ENCODE assay signal across 13 mouse cellular contexts in the genomic region with DNA sequence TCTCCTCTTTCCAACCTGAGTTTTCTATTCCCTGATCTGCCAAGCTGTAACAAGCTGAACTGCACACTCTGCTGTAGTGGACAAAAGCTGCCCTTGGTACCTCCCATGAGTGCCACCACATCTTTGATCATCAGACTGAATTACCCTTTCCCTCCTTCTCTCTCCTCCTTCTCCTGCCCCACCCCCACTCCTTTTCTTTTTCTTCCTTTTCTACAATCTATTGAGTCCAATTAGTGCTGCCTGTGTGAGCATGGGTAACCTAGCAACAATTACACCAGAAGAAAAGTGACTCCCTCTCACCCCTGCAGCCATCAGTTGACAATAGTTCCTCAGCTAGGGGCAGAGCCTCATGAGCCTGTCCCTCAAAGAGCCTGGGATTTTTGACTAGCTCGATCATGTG. TPM values are rescaled to one million over a fixed set of nuclear protein-coding genes. Genes with fewer than 3 reads are reported as not detected.
DNase-seq lines count a peak whose midpoint lies in the region; ATAC-seq lines count a peak whose summit lies in the region.
"Had no signal": no experiment of that assay in that cellular context is flagged by ENCODE, and none has a peak within 500 bp of the region (broad histone marks: within the 10 kb centered on the region; RNA-seq: fewer than 3 reads in every experiment).

No protein-coding gene starts in this region.

- no peaks in the 10 kb centered on the region for H3K27me3 ChIP-seq in midbrain, embryonic 10.5 days (ENCODE audit: low read depth, poor library complexity, severe bottlenecking)
- H3K27me3 ChIP-seq in midbrain, embryonic 16.5 days (ENCODE audit: control insufficient read depth, insufficient read depth, low read depth, low read length): no peaks in the 10 kb centered on the region
- H3K27me3 ChIP-seq in hindbrain, embryonic 12.5 days: no peaks in the 10 kb centered on the region
- H3K27me3 ChIP-seq in neural tube, embryonic 12.5 days (replicated peaks): no peaks in the 10 kb centered on the region
- H3K27me3 ChIP-seq: embryonic facial prominence, embryonic 12.5 days; stomach, embryonic 15.5 days had no signal

- 26% methylated on average over 1 of the region's 1 CpGs for WGBS in midbrain, embryonic 10.5 days
- WGBS in midbrain, embryonic 16.5 days: 0% methylated on average over 1 of the region's 1 CpGs
- 23% methylated on average over 1 of the region's 1 CpGs for WGBS in hindbrain, embryonic 12.5 days
- WGBS in neural tube, embryonic 12.5 days: 5% methylated on average over 1 of the region's 1 CpGs

- H3K9ac ChIP-seq in midbrain, embryonic 16.5 days (ENCODE audit: low read depth, low read length): no peak overlapping the region
- no peak overlapping the region for H3K9ac ChIP-seq in hindbrain, embryonic 12.5 days
- no peak overlapping the region for H3K9ac ChIP-seq in neural tube, embryonic 12.5 days
- H3K9ac ChIP-seq: embryonic facial prominence, embryonic 12.5 days; stomach, embryonic 15.5 days had no signal

- no peaks in the 10 kb centered on the region for H3K9me3 ChIP-seq in midbrain, embryonic 10.5 days (replicated peaks)
- H3K9me3 ChIP-seq in midbrain, embryonic 16.5 days (replicated peaks; ENCODE audit: control insufficient read depth, low read length, poor library complexity, severe bottlenecking): no peaks in the 10 kb centered on the region
- no peaks in the 10 kb centered on the region for H3K9me3 ChIP-seq in hindbrain, embryonic 12.5 days (replicated peaks)
- H3K9me3 ChIP-seq in neural tube, embryonic 12.5 days: no peaks in the 10 kb centered on the region
- H3K9me3 ChIP-seq: embryonic facial prominence, embryonic 12.5 days; stomach, embryonic 15.5 days had no signal

- H3K36me3 ChIP-seq in midbrain, embryonic 10.5 days: no peaks in the 10 kb centered on the region
- no peaks in the 10 kb centered on the region for H3K36me3 ChIP-seq in midbrain, embryonic 16.5 days (ENCODE audit: control insufficient read depth, insufficient read depth, low read length)
- no peaks in the 10 kb centered on the region for H3K36me3 ChIP-seq in hindbrain, embryonic 12.5 days
- no peaks in the 10 kb centered on the region for H3K36me3 ChIP-seq in neural tube, embryonic 12.5 days
- H3K36me3 ChIP-seq: embryonic facial prominence, embryonic 12.5 days; stomach, embryonic 15.5 days had no signal

- no peak overlapping the region for H3K4me2 ChIP-seq in midbrain, embryonic 16.5 days (ENCODE audit: low read length)
- H3K4me2 ChIP-seq in hindbrain, embryonic 12.5 days (replicated peaks): no peak overlapping the region
- no peak overlapping the region for H3K4me2 ChIP-seq in neural tube, embryonic 12.5 days (replicated peaks)
- H3K4me2 ChIP-seq: embryonic facial prominence, embryonic 12.5 days; stomach, embryonic 15.5 days had no signal

- DNase-seq in midbrain, embryonic 10.5 days (ENCODE audit: low spot score): peak; percentile 69
- DNase-seq in embryo, embryonic 11.5 days (ENCODE audit: low read depth, low spot score): peak; percentile 14
- DNase-seq in thymus, postnatal 36 days: no peak
- DNase-seq in ovary, postnatal 36 days (ENCODE audit: low spot score): no peak
- no peak for DNase-seq in liver
- DNase-seq: cerebellum, adult 11-12 months; kidney, postnatal 36 days; thymus, postnatal 14 days had no signal

- H3K27ac ChIP-seq in midbrain, embryonic 10.5 days (replicated peaks): peak overlapping the region; percentile 84
- no peak overlapping the region for H3K27ac ChIP-seq in midbrain, embryonic 16.5 days (ENCODE audit: low read length)
- H3K27ac ChIP-seq in hindbrain, embryonic 12.5 days: peak overlapping the region; percentile 57; the same call in 1 of the 2 replicates
- H3K27ac ChIP-seq in neural tube, embryonic 12.5 days: no peak overlapping the region
- H3K27ac ChIP-seq: embryonic facial prominence, embryonic 12.5 days; stomach, embryonic 15.5 days had no signal

- H3K4me3 ChIP-seq in midbrain, embryonic 10.5 days: peak overlapping the region; percentile 14; the same call in 1 of the 2 replicates
- H3K4me3 ChIP-seq in midbrain, embryonic 16.5 days (ENCODE audit: low read depth, low read length): no peak overlapping the region
- H3K4me3 ChIP-seq in hindbrain, embryonic 12.5 days: no peak overlapping the region
- no peak overlapping the region for H3K4me3 ChIP-seq in neural tube, embryonic 12.5 days
- H3K4me3 ChIP-seq: embryonic facial prominence, embryonic 12.5 days; stomach, embryonic 15.5 days had no signal

- H3K4me1 ChIP-seq in midbrain, embryonic 10.5 days: peaks cover 41% of the 10 kb centered on the region
- peaks cover 6% of the 10 kb centered on the region for H3K4me1 ChIP-seq in midbrain, embryonic 16.5 days (ENCODE audit: control insufficient read depth, insufficient read depth, low read length)
- H3K4me1 ChIP-seq in hindbrain, embryonic 12.5 days: peaks cover 15% of the 10 kb centered on the region
- peaks cover 9% of the 10 kb centered on the region for H3K4me1 ChIP-seq in neural tube, embryonic 12.5 days

- ATAC-seq in midbrain, embryonic 16.5 days: no peak
- peak; percentile 59 for ATAC-seq in hindbrain, embryonic 12.5 days (ENCODE audit: low FRiP score)
- peak; percentile 57 for ATAC-seq in neural tube, embryonic 12.5 days (ENCODE audit: low FRiP score, low read depth)

RNA-seq across cellular contexts. Expression of a gene that starts 4.2 kb away (rescaled TPM):
- 64.7 and 69.3 TPM in 2 replicates for polyA plus RNA-seq in midbrain, embryonic 10.5 days (2016; fragmentation: Nextera tagmentation; extraction: Ambion mirVana)
- 83.4 and 91.8 TPM in 2 replicates for polyA plus RNA-seq in midbrain, embryonic 16.5 days (2015; fragmentation: Nextera tagmentation; extraction: Ambion mirVana)
- 73.1 and 73.5 TPM in 2 replicates for polyA plus RNA-seq in hindbrain, embryonic 12.5 days (2016; fragmentation: Nextera tagmentation; extraction: Ambion mirVana)
- 71.2 and 72.9 TPM in 2 replicates for polyA plus RNA-seq in neural tube, embryonic 12.5 days (2016; fragmentation: Nextera tagmentation; extraction: Ambion mirVana)

RNA-seq across cellular contexts. Expression of a gene that starts 54.0 kb away (rescaled TPM):
- polyA plus RNA-seq in midbrain, embryonic 10.5 days (2016; fragmentation: Nextera tagmentation; extraction: Ambion mirVana): 69.4 and 79.4 TPM in 2 replicates
- 70.3 and 75.0 TPM in 2 replicates for polyA plus RNA-seq in midbrain, embryonic 16.5 days (2015; fragmentation: Nextera tagmentation; extraction: Ambion mirVana)
- polyA plus RNA-seq in hindbrain, embryonic 12.5 days (2016; fragmentation: Nextera tagmentation; extraction: Ambion mirVana): 55.6 and 70.6 TPM in 2 replicates
- polyA plus RNA-seq in neural tube, embryonic 12.5 days (2016; fragmentation: Nextera tagmentation; extraction: Ambion mirVana): 34.7 and 59.7 TPM in 2 replicates

Comparison
In these comparisons a context has a peak if more than half of its experiments do, and no peak if none do; other contexts are left out.
1. H3K27ac ChIP-seq: peak in midbrain, embryonic 10.5 days (single experiment) and hindbrain, embryonic 12.5 days (single experiment); none in midbrain, embryonic 16.5 days (single experiment) and neural tube, embryonic 12.5 days (single experiment).
2. DNase-seq: peak in midbrain, embryonic 10.5 days (single experiment) and embryo, embryonic 11.5 days (single experiment); none in thymus, postnatal 36 days (0 of 2), ovary, postnatal 36 days (single experiment) and liver (single experiment).